Mouse (Mus musculus) 416B (cell line): ENCODE measurements at regions not wholly inside any gene's neighbourhood (a gene's known extent, or its start where the extent isn't known, plus 50 kb on each side); places are given as distances from the start of the nearest gene placed in this dataset.

Source experiments
- DNase-seq: peaks from one replicate; pipeline ENCODE4 v3.0.0; 2011; ENCODE audit warnings: low read depth

- DNase-seq: no peak
Observed at GRCm38 (mm10) chr13:118193951-118194696, 192.3 kb upstream of the B430218F22Rik start.

- DNase-seq: no peak
Observed at GRCm38 (mm10) chr13:118208146-118208545, 178.3 kb upstream of the B430218F22Rik start.

- DNase-seq: peak; percentile 64
Observed at GRCm38 (mm10) chr13:118227354-118227753, 159.1 kb upstream of the B430218F22Rik start.

GRCm38 (mm10) chr13:118237968-118238367 lies 148.5 kb upstream of the B430218F22Rik start:
- DNase-seq: no peak

GRCm38 (mm10) chr13:118244680-118245079 lies 141.8 kb upstream of the B430218F22Rik start:
- no peak for DNase-seq

GRCm38 (mm10) chr13:118245546-118245945 lies 140.9 kb upstream of the B430218F22Rik start:
- no peak for DNase-seq

- DNase-seq: no peak
Observed at GRCm38 (mm10) chr13:118259606-118260005, 126.8 kb upstream of the B430218F22Rik start.

GRCm38 (mm10) chr13:118262971-118263370 lies 123.5 kb upstream of the B430218F22Rik start:
- no peak for DNase-seq

GRCm38 (mm10) chr13:118265763-118266520 lies 120.5 kb upstream of the B430218F22Rik start:
- DNase-seq: no peak

GRCm38 (mm10) chr13:118272904-118273303 lies 113.5 kb upstream of the B430218F22Rik start:
- DNase-seq: no peak

- no peak for DNase-seq
Observed at GRCm38 (mm10) chr13:118280956-118281355, 105.5 kb upstream of the B430218F22Rik start.

- DNase-seq: no peak
Observed at GRCm38 (mm10) chr13:118293728-118294127, 92.7 kb upstream of the B430218F22Rik start.

GRCm38 (mm10) chr13:118310080-118310479 lies 76.3 kb upstream of the B430218F22Rik start:
- DNase-seq: no peak

- DNase-seq: no peak
Observed at GRCm38 (mm10) chr13:118313676-118314075, 72.8 kb upstream of the B430218F22Rik start.
